Mouse (Mus musculus): ENCODE measurements around the gene Lrrc71.
A peak's percentile ranks its signal among the peaks of the same experiment; 100 is the strongest.

Gene Lrrc71

GRCm38 (mm10) chr3:87748431-87748830 is at the start of gene Lrrc71:
TSS of gene Lrrc71 (minus strand) at chr3:87748625.
- no peak for DNase-seq

DNA sequence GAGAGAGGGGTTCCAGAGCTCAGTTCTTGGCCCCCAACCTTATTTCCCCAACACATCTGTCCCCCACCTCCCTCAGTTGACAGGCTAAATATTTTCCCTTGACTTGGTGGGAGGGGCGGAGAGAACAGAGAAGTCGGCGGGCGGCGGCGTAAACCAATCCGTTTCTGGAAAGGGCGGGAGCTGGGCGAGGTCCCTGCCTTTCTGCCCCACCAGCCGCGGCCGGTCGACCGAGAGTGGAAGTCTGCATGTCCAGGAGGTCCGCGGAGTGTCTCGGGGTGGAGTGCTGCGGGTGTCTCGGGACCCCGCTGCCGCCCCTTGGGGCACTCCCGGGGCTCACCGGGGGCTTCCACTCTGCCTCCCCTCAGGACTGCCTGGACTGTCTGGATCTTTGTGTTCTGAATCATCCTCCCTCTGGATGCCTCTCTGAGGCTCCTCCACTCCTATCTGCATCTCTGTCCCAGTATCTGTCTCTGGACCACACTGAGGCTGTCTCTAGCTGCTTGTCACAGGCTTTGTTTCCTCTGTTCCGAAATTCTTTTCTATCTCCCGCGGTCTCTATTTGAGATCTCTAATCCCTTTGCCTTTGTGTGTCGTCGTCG is 48.4 kb upstream of the Lrrc71 start, which contains the start of gene Insrr:
Gene Insrr, plus strand, starts transcription at position 216 of the 599 bp plus-strand sequence.
- DNase-seq, result no peak

DNA sequence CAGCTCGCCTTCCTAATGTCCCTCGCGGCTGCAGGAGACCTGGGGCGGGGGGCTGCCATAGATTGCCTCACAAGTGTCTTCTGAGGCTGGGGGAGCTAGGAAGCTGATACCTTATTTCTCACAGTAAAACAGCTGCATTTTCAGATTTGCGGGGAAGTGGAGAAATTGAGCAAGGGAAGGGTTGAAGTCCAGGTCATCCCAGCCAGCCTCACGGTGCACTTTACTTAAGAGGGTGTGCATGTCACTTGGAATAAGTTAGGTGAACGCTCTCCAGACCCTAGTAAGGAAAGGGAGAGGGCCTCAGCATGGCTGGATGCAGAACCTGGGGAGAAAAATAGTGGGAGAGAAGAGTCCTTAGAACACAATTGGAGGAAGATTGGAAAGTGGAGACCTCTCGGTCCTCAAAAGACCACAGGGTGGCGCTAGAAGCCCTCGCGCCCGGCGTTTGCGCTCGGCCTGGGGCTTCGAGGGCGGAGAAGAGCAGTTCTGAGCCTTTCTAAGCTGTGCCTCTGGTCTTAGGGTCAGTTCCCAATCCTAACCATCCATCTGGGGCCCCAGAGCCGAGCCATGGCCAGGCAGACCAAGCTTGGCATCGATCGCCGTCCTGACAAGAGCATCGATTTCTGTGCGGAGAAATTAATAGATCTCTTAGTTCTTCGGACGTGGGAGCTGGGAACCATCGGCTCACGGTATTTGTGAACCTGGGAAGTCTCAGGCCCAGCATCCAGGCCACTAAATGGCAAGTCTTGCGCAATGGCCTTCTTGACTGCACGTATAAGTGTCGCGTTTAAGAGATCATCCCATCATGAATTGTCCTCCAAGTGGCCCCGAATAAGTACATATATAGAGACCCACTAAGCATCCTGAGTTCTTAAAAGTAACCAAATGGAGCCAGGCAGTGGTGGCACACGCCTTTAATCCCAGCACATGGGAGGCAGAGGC is 47.2 kb upstream of the Lrrc71 start:
- DNase-seq, result peak; percentile 15

GRCm38 (mm10) chr3:87794922-87795325 is 46.5 kb upstream of the Lrrc71 start, which contains the start of gene Ntrk1:
TSS of gene Ntrk1 (minus strand) at chr3:87795162.
- DNase-seq, result no peak

DNA sequence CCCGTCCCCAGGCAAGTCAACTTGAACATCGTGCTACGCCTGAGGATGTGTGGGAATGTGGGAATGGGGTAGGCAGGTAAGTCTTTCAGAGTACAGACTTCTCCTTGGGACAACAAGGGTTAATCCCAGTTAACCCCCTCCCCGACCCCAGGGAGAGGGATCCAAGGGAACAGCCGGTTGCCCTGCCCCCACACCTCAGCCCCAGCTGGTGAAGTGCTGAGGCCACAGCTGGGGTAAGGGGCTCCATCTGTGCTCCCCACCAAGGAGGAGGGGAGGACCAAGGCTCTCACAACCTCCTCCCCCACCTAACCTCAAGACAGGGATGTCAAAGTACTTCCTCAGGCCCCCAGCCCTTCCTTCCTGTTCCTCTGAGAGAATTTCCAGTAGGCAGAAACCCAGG is 41.3 kb upstream of the Lrrc71 start:
- no peak for DNase-seq

- DNase-seq, result no peak
Measured at GRCm38 (mm10) chr3:87789248-87789647, 40.8 kb upstream of the Lrrc71 start.

GRCm38 (mm10) chr3:87785626-87786214 is 37.3 kb upstream of the Lrrc71 start:
- DNase-seq, result no peak

DNA sequence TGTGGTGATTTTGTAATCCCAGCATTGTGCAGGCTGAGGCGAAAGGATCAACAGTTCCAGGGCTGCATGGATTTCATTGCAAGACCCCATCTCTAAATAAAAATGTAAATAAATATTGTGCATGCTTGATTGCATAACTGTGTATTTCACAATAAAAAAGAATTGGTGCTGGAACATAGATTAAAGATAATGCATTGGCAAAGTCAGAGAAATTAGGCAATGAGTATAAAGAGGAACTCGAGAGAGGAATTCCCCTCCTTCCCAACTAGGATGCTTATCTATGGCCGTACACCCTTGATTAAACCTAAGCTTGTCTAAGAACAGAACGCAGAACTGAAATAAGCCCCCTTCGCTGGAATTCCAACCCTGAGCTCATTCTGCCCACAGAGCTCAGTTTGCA is 36.7 kb upstream of the Lrrc71 start:
- no peak for DNase-seq

- no peak for DNase-seq
Measured at GRCm38 (mm10) chr3:87783282-87784023, 35.0 kb upstream of the Lrrc71 start.

GRCm38 (mm10) chr3:87779086-87779485 is 30.7 kb upstream of the Lrrc71 start:
- no peak for DNase-seq

- no peak for DNase-seq
Measured at GRCm38 (mm10) chr3:87778283-87778682, 29.9 kb upstream of the Lrrc71 start.

- no peak for DNase-seq
Measured at GRCm38 (mm10) chr3:87771088-87771487, 22.7 kb upstream of the Lrrc71 start.

DNA sequence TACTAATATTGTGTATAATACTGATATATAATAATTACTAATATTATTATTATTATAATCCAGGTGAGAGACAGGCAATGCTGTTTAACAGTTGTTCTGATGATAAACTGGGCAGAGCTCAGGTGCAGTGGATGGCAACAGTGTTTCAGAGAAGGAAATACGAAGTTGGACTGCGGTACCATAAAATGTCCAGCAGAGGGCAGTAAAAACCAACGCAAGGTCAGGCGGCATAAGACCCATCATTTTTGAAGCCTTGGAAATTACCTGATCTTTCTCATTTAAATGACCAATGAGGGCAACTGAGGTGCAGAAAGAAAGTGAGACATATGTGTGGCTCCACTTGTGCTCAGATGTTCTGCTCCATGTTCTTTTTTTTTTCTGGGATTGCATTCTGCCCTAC is 21.9 kb upstream of the Lrrc71 start:
- no peak for DNase-seq

DNA sequence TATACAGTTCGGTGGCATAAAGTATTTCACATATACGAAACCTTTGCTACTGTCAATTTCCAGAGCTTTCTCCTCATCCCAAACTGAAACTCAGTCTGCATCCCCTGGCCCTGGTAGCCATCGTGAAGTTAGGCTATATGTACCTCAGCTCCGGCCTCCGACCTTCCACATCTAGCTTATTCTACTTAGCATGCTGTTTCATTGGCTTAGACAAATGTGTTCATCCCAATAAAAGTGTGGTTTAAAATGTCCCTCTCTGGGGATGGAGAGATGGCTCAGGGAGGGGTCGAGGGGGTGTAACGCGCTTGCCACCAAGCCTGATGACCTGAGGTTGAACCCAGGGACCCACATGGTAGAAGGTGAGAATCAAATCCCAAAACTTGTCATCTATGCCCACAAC is 21.1 kb upstream of the Lrrc71 start:
- no peak for DNase-seq

- peak; percentile 41 for DNase-seq
Measured at GRCm38 (mm10) chr3:87768844-87769243, 20.4 kb upstream of the Lrrc71 start.

GRCm38 (mm10) chr3:87768431-87768830 is 20.0 kb upstream of the Lrrc71 start:
- no peak for DNase-seq

DNA sequence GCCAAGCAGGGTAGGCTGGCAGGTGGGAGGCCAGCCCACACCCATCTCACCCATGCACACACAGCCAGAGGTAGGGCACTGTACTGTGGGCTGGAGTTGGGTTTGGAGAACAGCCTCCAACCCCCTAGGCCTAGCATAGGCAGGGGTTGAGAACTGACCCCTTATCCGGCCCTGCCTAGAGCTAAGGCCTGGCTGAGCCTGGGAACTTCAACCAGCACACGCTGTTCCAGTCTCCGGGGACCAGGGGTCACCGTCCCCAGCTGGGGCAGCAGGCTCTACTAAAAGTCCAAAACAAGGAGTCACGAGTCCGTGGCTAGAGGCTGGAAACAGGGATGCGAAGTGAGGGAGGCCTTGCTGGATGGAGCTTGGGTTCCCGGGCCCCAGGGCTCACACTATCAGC is 19.3 kb upstream of the Lrrc71 start:
- DNase-seq, result no peak

DNA sequence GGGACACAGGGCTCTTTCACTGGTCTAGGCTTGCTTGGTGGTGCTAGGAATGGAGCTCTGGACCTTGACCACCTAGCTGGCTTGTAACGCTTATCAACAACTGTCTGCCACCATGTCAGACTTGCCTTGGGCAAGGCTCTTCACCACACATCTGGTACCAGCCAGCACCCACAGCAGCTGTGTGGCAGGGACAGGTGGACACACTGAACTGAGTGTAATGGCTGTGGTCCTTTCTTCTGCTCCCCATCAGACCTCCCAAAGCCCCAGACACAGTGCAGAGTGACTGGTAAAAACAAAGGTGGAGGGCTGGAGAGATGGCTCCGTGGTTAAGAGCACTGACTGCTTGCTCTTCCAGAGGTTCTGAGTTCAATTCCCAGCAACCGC is 17.9 kb upstream of the Lrrc71 start:
- DNase-seq, result no peak

- no peak for DNase-seq
Measured at GRCm38 (mm10) chr3:87765631-87766283, 17.3 kb upstream of the Lrrc71 start.

- DNase-seq, result no peak
Measured at GRCm38 (mm10) chr3:87765091-87765490, 16.7 kb upstream of the Lrrc71 start.

DNA sequence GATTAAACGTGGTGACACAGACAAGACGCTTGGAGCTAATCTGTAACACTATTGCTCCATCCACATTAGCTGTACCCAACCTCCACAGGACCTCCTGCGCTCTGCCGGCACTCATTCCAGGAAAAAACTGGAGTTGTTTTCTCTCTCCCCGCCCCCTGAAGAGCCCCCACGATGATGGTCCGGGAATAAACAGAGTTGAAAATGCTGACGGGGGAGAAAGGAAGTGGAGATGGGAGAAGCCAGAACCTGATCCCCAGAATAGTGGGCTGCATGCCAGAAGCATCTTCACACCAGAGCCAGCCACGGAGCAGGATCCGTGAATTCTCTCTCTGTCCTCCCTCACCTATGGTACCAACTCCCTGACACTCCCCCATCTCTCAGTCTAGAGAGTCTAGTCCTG is 16.1 kb upstream of the Lrrc71 start:
- no peak for DNase-seq

DNA sequence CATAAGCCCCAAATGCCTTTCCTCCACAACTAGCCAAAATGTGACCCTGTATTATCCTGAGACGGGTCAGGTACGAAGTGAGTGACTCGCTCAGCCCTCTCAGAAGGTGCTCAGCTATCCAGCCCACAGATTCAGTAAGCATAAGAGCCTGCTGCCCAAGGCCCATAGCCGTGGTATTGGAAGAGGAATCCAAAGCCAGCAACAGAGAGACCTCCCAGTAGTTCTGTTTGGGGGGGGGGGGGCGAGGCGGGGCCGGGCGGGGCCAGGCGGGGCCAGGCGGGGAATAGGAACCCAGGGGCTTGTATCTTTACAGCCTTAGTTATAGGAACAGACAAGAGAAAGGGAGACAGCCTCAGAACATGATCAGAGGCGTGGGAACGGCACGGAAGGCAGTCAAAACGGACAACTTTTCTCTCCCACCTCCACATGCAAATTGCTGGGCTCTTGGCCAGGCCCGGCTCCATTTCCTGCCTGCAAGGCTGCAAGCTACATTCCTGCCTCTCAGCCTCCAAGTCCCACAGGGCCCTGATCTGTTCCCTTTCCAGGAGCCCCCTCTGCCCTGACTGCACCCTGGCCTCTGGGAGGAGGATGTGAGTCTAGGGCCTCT is 15.4 kb upstream of the Lrrc71 start:
- DNase-seq, result peak; percentile 78

Measured in right cerebral cortex, postnatal 25 days (tissue).